Mouse (Mus musculus) fibroblast of lung, adult 2 months (primary cell): ENCODE data around the gene R3hdm2.

Experiments
- DNase-seq: peaks from one replicate; pipeline ENCODE4 v3.0.0-alpha.2; 2011; ENCODE audit warnings: low read depth

Gene R3hdm2

GRCm38 (mm10) chr10:127496156-127496555, 116.0 kb downstream of the R3hdm2 start:
- no peak for DNase-seq

- no peak for DNase-seq
These were observed 119.4 kb downstream of the R3hdm2 start for GRCm38 (mm10) chr10:127499516-127499915.

- no peak for DNase-seq
These were observed 119.9 kb downstream of the R3hdm2 start for GRCm38 (mm10) chr10:127500042-127500441.

DNA sequence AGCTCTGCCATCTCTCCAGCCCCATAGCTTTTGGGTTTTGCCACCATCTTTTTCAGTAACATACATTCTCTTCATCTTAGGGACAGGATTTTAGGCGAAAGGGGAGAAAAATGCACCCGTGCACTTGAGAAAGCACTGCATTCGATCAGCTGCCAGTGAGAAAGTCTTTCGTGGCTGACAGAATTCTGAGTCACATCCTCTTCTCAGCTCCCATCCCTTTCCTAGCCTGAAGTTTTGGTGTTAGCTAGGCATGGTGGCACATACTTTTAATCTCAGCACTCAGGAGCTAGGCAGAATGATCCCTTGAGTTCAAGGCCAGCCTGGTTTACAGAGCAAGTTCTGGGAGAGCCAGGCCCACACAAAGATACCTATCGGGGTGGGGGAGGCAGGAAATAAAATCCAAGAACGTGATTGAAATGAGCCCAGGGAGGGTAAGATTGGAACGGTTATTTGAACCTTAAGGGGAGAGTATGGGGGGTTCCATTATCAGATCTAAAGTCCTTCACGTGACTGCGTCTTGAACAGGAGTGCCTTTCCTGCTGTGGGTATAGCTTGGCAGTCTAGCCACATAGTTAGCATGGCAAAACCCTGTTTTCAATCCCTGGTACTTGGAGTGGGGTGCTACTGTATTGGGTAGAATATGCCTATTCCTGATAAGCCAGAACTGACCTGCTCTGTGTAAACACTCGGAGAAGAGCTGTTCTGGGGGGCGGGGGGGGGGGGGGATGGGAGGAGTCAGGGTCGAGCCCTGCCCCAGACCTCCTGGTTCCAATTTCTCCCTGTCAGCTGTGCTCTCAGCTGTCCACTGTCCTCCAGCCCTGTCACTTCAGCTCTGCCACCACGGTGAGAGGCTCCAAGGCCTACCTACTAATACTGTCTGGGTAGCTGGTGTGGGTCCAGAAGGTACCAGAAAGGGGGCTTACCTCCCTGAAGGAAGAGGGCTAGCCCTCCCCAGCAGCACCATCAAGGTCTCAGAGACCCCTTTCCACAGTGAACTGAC, 121.1 kb downstream of the R3hdm2 start, which contains the start of gene Stac3:
TSS of gene Stac3 (plus strand) at position 793 of the 1,000 bp plus-strand sequence.
- peak; percentile 67 for DNase-seq

DNA sequence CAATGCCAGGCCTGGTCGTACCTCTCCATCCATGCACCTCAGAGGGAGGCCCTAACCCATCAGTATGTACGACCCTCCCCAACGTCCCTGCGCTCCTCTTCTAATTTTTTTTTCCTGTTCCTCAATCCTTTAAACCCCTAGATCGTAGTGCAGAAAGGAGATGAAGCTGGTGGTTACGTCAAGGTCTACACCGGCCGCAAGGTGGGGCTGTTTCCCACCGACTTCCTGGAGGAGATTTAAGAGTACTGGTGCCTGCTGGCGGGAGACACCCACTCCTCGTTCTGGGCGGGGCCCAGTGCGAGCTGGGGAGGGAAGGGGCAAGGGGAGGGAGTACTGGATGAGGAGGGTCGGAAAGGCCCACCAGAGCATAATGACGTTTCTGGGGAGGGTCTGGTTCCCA, 128.1 kb downstream of the R3hdm2 start:
- DNase-seq: no peak

DNA sequence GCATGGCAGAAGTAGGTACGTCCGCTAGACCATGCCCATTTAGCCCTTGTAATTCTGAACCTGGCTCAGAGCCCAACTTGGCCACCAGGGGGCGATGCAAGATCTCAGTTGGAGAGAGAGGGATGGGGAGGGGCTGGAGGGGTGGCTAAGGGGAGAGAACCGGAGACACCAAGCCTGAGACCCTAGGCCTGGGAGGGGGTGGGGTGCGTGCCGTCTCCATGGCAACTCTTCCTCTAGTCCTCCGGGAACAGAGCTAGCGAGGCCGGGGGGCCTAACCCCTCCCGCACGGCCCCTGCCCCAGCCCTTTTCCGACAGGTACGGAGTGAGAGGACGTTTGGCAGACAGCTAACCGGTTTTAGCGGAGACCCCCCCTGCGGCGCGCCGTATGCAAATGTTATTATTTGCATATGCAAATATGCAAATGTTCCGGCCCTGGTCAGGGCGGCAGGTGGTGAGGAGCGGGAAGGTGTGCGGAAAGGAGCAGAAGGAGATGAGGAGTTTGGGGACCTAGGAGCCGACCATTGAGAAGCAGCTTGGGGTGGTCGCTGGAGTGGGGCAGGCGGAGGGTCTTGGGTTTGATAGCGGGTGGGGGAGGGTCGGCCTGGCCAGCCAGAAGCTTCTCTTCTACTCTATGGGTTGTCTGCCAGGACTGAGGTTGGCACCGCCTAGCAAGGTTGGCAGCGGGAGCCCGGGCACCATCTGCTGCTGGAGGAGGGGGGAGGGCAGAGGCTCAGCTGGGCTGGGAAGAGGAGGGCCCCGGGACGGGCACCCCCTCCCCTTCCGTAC, 129.1 kb downstream of the R3hdm2 start:
- DNase-seq: no peak

DNA sequence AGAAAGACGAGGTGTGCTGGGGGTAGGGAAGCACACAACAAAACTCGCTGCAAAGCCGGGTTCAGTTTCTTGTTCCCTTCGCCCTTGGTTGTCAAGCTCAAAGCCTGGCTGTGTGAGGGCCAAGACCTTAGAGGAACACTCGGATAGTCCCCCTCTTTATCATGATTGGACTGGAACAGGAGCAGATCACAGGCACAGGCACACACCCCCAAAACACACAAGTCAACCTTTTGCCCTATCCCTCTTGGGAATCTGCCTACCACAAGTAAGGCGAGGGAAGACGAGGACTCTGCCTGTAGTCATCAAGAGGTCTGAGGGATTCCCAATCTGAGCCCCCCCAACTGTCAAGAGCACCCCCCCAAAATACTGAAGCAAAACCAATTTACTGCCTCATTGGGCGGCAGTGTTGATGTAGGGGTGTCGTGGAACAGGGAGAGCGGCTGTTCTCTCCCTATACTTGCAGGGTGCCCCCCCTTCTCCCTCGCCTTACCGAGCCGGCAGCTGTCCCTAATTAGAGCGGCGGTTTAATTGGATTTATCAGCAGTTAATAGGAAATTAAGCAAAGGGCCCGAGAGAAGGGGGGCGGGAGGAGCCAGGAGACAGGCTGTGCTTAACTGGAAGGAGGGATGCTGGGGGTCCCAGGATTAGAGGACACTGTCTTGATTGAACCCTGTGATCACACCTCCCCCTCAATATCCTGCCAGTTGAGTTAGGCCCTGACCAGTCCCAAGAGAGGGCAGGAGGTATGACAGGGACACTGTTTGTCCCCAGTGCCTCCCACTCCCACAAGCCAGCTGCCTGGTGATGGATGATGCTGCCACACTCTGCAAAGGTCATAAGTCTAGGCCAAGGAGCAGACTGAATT, 129.9 kb downstream of the R3hdm2 start:
- no peak for DNase-seq

DNA sequence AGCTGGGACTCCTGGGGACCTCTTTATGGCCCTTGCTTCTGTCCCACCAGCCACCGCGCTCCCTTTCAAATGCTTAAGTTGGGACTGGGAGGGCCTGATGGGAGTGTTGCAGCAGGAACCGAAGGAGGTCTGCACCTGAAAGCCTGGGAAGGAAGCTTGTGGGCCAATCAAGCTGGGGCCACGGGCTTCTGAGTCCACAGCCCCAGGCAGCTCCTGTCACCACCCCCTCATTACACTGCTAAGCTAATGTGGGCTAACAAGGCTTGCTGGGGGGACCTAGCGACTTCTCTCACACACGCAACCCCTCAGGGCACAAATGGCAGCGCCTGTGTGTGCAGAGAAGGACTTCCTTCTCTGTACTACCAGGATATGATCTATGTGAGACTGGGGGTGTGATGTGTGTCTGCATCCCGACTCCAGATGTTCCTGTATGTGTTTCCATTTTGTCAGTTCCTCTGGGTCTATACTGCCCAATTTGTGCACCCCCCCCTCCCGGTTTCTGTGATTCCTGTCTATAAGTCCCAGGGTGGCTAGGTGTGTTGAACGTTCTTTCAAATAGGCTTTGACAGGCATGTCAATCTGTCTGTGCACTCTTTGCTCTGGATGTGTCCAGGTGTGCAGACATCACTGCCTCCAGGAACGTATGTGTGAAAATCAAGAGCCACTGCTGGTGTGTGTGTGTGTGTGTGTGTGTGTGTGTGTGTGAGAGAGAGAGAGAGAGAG, 130.9 kb downstream of the R3hdm2 start:
- DNase-seq: no peak

DNA sequence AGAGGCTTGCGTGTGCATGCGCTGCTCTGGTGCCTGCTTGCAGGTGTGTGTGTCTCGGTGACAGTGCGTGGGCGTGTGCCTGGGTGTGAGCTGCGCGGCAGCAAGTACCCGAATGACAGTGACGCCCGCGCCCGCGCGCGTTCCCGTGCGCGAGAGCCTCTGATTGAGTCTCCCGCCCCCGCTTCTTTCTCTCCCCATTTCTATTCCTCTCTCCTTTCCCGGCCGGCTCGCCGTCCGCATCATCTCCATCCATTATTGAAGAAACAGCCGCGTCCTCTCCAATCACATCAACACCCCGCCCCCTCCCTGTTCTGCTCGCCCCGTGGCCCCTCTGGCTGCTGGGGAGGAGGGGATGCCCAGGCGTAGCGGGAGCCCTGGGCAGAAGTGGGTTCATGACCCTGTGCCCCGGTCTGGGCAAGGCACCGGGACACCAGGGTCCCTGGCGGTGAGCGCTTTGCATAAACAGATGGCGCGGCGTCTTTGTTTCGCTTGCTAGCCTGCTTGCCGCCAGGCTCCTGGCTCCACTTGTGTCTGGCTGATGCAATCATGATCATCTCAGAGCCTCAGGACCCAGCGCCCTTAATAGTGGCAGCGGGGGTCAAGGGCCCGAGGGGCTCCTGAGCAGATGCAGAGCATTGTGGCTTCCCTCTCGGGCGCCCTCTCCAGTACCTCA, 131.6 kb downstream of the R3hdm2 start:
- DNase-seq: no peak

DNA sequence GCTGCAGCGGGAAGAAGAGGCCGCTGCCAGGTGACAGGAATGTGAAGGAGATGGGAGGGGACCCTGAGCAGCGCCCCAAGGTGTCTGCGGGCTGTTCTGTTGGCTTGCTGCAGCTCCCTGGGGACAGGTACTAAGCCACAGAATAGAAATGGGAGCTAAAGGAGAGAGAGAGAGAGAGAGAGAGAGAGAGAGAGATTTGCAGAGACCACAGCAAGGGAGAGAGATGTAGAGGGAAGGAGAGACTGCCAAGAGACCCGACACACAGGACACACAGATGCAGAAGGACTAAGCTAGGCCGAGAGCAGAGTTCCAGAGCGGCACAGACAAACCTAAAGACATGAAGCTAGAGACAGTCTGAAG, 132.2 kb downstream of the R3hdm2 start:
- no peak for DNase-seq

- DNase-seq: peak; percentile 78
These were observed 132.7 kb downstream of the R3hdm2 start for GRCm38 (mm10) chr10:127512813-127513212.

DNA sequence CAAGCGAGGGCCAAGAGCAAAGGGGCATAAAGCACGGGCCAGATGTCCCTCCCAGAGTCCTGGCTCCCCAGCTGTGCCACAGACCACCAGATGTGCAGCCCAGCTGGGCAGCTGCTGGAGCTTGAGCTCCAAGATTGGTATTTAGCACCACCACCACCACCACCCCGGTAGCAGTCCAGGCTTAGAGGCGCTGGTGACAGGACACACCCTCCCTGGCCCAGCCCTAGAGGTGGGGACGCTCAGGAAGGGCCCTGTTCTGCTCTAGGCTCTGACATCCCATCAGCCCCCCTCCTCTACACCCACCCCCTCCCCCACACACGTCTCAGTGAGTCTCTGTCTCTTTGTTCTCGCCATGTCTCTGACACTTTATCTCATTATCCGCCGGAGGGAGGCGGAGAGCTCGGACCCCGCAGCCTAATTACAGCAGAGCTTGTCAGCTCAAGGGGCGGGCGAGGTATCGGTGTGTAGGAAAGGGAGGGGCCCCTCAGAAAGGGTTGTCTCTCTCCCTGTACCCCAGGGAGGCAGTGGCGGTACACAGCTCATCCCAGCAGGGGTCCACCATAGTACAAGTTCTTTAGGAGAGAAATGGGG, 133.5 kb downstream of the R3hdm2 start:
- DNase-seq: no peak

GRCm38 (mm10) chr10:127514111-127514698, 134.1 kb downstream of the R3hdm2 start:
- DNase-seq: no peak

DNA sequence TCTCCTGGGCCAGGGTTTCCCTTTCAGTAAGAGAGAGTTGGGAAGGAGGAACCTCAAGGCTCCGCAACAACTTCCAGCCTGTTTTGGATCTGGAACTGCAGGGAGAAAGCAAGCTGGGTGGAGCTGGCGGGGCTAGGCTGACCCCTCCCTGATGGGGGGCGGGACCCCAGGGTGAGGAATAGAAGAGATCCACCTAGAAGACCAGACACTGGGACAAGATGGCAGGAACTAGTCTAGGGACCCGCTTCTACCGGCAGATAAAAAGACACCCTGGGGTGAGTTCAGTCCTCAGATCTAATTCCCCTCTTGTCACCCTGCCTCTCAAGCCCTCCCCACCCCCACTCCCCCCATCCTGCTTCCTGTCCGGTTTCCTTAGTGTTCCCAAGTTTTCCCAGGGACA, 134.6 kb downstream of the R3hdm2 start, which contains the start of gene Ndufa4l2:
TSS of gene Ndufa4l2 (plus strand) at position 204 of the 400 bp plus-strand sequence.
- no peak for DNase-seq

DNA sequence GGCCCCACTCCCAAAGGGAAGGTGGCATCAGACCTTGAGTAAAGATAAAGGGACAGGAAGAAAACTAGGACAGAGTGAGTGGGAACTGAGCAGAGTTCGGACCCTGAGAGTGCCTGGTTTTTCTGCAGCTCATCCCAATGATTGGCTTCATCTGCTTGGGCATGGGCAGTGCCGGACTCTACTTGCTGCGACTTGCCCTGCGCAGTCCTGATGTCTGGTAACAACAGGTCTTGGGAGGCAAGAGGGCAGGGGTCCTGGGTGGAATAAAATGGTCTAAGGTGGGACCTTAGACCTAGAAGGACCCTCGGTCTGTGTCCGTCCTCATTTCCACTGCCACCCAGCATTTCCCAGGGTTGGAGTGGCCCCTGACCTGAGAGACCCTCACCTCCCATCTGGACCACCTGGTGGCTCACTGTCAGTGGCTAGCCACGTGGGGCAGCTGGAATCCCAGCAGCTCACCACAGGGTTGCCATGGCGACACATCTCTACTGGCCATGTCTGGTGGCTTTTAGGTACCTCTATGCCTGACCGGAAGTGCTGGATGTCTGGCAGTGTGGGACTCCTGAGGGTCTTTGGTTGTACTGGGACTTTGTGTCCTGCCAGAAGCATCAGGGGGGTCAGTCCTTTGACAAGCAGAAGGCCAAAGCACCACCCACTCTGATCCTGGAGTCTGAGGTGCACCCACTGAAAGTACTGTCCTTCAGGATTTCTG, 135.3 kb downstream of the R3hdm2 start:
- no peak for DNase-seq

DNA sequence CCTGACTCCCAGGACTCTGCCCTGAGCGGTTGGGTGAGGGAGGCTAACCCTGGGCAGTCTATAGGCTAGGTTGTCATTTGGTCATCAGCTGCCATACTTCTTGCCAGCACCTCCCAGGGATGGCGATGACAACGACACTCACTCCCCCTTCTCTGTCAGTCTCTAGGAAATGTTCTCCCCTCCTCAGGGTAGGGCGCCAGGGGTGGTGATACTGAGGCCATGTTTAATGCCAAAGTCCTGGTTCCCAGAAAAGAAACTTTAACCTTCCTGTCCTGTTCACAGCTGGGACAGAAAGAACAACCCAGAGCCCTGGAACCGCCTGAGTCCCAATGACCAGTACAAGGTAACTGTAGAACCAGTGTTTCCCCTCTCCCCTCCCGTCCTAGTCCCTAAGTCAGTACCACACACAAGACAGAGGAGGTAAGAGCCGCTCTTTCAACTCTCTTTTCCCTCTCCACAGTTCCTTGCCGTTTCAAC, 135.9 kb downstream of the R3hdm2 start:
- DNase-seq: no peak

DNA sequence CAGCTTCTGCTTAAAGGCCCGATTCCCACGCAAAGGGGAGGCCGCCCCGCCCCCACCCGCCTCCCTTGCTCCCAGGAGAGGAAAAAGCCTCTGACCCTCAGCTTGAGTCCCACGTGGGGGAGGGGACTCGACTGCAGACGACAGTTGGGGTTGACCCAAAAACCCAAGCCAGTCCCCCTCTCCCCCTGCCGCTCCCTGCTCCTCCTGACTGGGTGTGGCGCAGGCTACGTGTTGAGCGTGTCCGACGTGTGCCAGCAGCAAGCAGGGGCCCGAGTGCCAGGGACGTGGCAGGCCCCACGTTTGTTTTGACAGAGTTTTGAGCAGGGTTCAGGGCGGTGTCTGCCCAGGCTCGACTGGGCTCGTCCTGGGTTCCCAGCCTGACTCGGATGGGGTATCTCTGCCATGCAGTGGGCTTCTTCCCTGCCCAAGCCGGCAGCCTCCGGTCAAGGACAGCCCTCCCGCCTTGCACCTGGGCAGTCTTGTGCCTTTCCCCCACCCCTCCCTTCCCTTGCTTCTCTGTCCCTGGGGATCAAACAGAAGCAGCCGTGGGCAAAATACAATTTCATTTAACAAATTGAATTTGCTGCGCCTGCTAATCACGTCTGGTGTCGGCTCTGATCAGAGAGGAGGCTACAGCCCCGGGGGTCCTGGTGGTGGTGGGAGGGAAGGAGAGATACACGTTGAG, 136.6 kb downstream of the R3hdm2 start:
- no peak for DNase-seq

DNA sequence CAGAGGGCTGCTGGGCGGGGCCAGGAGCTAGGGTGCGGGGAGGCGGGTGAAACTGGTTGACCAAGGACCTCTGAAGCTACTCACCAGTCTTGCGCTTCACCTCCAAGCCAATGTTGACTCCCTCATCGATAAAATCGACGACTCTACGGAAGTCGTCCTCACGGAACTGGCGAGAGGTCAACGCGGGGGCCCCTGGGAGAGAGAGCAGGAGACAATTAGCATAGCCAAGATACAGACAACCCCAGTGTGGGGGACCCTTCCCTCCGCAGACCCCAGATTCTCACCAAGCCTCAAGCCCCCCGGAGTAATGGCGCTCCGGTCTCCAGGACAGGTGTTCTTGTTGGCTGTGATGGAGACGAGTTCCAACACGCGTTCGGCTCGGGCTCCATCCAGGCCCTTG, 137.8 kb downstream of the R3hdm2 start:
- DNase-seq: no peak
